Mouse (Mus musculus) cerebellum, adult 8-10 months (tissue): ENCODE data around the gene Trhr2.

Experiments used
- DNase-seq: peaks from one replicate; pipeline ENCODE4 v3.0.0; 2022

The Trhr2 gene

GRCm38 (mm10) chr8:122354157-122354556 is 6.4 kb downstream of the Trhr2 start:
- no peak for DNase-seq

DNA sequence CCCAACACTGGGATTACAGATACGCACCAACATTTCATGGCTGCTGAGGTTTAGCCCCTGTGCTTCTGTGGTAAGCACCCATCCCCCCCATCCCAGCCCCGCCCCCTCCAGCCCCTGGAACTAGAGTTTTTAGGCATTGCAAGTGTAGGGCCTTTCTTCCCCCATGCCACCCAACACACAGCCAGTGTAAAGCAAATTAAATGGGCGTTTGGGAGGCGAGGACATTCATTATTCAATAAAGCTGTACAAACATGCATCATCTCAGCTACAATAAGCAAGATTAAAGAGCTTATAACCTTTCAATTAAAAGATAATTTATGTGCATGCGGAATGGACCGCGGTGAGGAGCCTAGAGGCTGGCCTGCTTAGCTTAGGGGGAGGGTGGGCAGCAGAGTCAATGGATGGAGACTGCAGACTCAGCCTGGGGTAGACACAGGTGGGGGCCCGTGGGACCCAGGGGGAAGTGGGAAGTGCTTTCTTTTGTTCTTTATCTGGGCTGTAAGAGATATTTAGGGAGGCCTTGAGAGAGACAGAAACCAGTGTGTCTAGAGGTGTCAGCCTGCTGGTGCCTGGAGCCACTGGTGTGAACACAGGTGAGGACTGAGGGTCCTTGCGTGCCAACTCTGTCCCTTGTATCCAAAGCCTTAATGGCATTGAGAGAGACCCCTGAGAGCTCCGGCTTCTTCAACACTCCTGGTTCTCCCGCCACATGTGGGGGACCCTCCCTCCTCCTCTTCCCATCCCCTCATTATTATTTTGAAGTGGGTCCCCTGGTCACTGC is 10.0 kb downstream of the Trhr2 start:
- no peak for DNase-seq

GRCm38 (mm10) chr8:122349357-122350297 is 10.9 kb downstream of the Trhr2 start:
- DNase-seq, result no peak

DNA sequence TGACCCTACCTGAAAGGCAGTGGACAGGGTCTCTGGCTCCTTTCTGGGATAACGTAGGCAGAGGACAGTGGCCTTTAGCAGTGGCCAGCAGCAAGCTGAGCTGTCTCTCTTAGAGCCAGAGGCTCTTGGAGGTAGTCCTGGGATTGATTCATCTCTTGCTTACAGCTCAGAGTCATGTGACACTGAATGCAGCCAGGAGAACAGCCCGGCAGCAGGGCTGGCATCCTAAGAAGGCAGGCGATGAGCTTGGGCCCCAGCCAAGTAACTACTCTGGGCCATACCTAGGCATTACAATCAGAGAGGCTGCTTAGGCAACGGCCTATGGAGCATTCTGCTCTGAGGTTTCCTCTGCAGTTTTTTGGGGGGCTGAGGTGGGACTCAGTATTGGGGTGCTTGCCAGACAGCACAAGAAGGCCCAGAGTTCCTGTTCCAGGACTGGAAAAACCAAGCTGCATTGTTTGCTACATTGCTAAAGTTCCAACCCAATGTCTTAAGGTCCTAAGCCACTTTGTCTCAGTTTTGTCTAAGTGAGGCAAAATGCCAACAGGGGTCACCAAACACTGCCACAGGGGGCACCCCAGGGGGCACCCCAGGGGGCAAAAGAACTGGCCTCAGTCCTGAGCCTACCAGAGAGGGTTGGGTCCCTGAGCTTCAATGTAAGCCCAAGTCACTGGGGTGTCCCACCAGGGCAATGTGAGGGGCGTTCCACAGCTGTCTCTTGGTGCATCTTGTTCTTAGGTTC is 12.6 kb downstream of the Trhr2 start:
- peak; percentile 87 for DNase-seq

GRCm38 (mm10) chr8:122345181-122346095 is 15.1 kb downstream of the Trhr2 start:
- no peak for DNase-seq

GRCm38 (mm10) chr8:122344219-122344618 is 16.3 kb downstream of the Trhr2 start:
- no peak for DNase-seq

DNA sequence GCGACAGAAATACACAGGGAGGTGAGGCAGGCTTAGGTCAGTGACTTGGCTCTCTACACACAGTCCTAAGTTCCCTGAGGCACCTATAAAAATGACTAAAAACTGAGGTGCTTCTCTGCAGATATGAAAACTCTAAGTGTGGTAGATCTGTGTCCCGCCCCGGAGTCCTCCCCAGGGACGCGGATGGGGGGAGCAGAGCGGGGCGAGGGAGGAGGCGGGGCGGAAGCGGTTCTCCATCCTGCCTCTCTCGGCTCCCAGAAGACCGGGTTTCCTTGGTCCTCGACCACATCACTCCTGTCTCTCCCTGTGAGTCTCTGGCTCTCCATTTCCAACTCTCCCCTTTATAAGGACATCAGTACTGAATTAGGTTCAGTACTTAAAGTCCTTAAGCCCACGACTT is 16.8 kb downstream of the Trhr2 start:
- DNase-seq, result peak; percentile 48

DNA sequence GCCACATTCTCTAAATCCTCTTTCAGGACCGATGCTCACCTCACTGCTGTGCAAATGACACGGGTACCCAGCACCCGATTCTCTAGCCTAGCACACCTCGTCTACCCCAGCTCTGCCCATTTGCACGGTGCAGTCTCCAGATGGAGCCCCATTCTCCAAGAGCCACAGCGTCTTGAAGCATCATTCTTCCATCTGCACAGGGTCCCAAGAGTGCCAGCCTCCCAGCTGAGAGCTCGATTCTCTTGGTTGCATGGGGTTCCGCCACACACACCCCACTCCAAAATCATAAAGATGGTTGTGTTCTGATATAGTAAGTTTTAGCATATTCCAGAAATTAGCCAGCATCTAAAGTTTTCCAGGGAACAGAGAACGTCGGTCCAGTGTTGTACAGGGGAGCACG is 17.2 kb downstream of the Trhr2 start:
- DNase-seq, result no peak

DNA sequence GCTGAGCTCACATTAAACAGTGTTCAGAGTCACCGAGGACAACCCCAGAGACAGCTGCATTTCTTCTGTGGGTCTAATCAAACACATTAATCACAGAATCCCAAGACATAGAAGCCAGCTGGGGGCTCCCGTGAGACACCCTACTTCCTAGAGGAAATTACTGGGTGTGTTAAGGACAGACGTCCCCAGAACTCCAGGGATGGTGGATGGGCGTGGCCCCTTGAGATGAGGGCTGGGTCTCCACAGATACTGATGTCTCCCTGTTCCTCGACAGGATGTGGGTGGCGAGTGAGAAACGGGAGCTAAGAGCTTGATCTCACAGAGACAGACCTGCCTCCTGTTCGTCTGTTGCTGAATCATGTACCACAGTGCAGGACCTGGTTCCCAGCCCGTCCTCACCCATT is 17.7 kb downstream of the Trhr2 start:
- DNase-seq, result no peak

GRCm38 (mm10) chr8:122342362-122342761 is 18.2 kb downstream of the Trhr2 start:
- DNase-seq, result no peak

- no peak for DNase-seq
Measured at GRCm38 (mm10) chr8:122341790-122342189, 18.8 kb downstream of the Trhr2 start.

- no peak for DNase-seq
Measured at GRCm38 (mm10) chr8:122340761-122341160, 19.8 kb downstream of the Trhr2 start.

DNA sequence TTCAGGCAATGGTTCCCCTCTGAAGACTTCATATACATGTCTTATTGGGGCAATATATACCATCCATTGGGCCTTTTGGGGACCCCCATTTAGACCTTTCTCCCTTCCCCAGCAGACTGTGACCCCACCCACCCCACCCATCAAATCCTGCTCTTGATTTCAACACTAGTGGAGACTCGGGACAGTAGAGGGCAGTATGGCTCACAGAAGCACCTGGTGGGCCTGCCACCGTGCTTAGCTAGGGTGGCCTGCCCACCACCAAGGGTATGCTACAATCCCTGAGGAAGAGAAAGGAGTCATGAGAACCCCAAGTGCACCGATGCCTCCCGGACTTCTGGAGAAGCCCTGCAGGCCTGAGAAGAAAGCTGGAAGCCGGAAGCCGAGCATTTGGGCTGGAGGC is 21.7 kb downstream of the Trhr2 start:
- DNase-seq, result no peak

- DNase-seq, result no peak
Measured at GRCm38 (mm10) chr8:122336251-122336910, 24.2 kb downstream of the Trhr2 start.

GRCm38 (mm10) chr8:122335638-122336250 is 24.8 kb downstream of the Trhr2 start:
- DNase-seq, result no peak

GRCm38 (mm10) chr8:122334791-122335490 is 25.6 kb downstream of the Trhr2 start:
- no peak for DNase-seq

DNA sequence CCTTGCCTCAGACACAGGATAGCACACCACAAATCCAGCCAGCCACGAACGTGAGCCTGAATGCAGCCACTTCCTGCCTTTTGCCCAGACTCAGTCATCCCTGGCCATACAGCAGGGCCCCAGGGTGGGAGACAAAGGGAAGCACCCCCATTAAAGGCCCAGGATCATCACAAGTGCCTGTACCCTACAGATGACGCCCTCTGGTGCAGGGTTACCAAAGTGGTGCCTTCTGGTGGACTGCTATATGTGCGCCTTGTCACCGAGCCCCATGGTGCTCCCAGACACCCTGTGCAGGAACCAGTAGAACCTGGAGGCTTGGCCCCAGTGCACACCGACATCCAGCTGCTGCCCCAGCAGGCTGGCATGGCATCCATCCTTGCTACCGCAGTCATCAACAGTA is 27.0 kb downstream of the Trhr2 start:
- DNase-seq, result no peak

DNA sequence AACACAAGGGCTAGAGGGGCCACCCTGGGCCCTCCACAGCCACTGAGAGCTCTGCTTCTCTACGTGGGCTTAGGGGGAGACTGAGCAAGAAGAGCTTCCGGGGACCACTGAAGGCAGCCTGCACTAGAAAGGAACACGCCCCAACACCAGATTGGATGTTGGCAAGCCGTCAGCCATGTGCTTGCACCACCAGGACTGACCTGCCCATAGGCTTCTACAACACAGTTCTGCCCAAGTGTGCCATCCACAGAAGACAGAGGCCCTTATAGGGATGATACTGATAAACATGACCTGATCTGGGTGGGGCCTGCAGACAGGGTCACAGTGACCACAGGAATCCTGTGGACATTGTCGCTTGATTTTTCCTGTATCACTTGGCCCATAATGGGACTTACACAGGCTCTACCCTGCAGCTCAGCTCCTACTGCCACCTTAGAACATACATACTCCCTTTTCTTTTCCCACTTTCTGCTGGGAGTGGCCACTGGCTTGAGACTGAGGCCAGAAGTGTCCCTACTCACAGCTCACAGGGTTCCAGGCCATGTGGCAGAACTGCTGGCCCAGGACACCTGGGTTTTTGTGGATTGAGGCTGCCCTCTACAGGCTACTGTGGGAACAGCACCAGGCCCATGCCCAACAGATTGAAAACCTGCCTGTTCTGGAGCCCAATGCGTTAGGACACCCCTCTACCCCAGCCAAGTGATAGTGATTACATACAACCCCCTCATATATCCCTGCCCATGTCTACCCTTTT is 27.6 kb downstream of the Trhr2 start:
- peak; percentile 88 for DNase-seq

- DNase-seq, result no peak
Measured at GRCm38 (mm10) chr8:122331134-122331523, 29.4 kb downstream of the Trhr2 start.
